Mouse (Mus musculus) kidney, embryonic 16.5 days (tissue): ENCODE measurements around the gene Prom2. TPM values are rescaled to one million over a fixed set of nuclear protein-coding genes. Genes with fewer than 3 reads are reported as not detected.

ENCODE experiments used
- ATAC-seq: fragments of 200-750 bp; cut with Nextera tagmentation; 2 replicates; pipeline ENCODE4 v1.8.0; 2017; ENCODE audit warnings: moderate TSS enrichment; ENCODE audit not compliant: low FRiP score, low TSS enrichment
- H3K27ac ChIP-seq: fragments of 300-500 bp; sonication (generic); 2 replicates; pipeline ENCODE4 v1.5.1; 2014; ENCODE audit warnings: low read length
- H3K27me3 ChIP-seq: fragments of 300-500 bp; sonication (generic); 2 replicates; pipeline ENCODE4 v1.6.1; 2014; ENCODE audit warnings: low read length, control low read depth, mixed read lengths; ENCODE audit not compliant: insufficient read depth
- H3K36me3 ChIP-seq: fragments of 300-500 bp; sonication (generic); 2 replicates; pipeline ENCODE4 v1.6.1; 2014; ENCODE audit warnings: low read length, control low read depth, mixed read lengths; ENCODE audit not compliant: insufficient read depth
- H3K4me1 ChIP-seq: fragments of 300-500 bp; sonication (generic); 2 replicates; pipeline ENCODE4 v1.6.1; 2014; ENCODE audit warnings: low read length, control low read depth, mixed read lengths; ENCODE audit not compliant: insufficient read depth
- H3K4me2 ChIP-seq: fragments of 300-500 bp; sonication (generic); replicated peaks from 2 replicates; pipeline ENCODE4 v1.6.1; 2014; ENCODE audit warnings: low read depth, low read length
- H3K4me3 ChIP-seq: fragments of 300-500 bp; sonication (generic); 2 replicates; pipeline ENCODE4 v1.5.1; 2014; ENCODE audit warnings: mild to moderate bottlenecking, low read length
- H3K9ac ChIP-seq: fragments of 300-500 bp; sonication (generic); replicated peaks from 2 replicates; pipeline ENCODE4 v1.6.1; 2014; ENCODE audit warnings: low read length
- H3K9me3 ChIP-seq: fragments of 300-500 bp; sonication (generic); 2 replicates; pipeline ENCODE4 v1.6.1; 2016; ENCODE audit warnings: low read length, control low read depth
- WGBS: fragments of 180-500 bp; shearing (Covaris S2); extraction: QIAGEN DNeasy Blood & Tissue Kit; methylation state at CpG from one replicate; pipeline ENCODE4 v1.1.7; 2014; 5-methylcytosine and 5-hydroxymethylcytosine counted together
- polyA plus RNA-seq: library from polyadenylated mRNA; unstranded; fragments of >200 nt; fragmentation: Nextera tagmentation; extraction: Ambion mirVana; gene quantifications from 2 replicates; pipeline ENCODE4 v1.2.1, GENCODE M21; 2015

The Prom2 gene
- polyA plus RNA-seq, 1 experiment from 2014 or later: 2.7 TPM

DNA sequence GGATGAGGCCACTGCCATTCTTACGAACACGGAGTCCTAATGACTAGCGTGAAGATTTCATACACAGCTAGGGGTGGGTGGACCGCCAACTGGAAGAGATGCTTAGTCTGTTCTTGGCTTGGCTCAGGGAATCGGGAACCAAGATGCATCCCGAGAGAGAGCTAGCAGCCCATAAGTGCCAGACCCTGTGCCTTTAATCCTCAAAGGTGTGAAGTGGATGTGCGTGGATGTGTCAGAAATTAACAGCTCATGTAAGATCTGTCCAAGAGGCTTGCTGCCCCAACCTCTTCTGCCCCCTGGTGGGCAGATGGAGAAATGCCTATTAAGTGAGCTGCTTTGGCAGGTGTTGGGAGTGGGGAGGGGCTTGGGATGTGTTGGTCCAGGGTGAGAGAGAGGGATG lies 40.2 kb downstream of the Prom2 start:
- no peak overlapping the region for H3K27ac ChIP-seq
- H3K4me1 ChIP-seq: no peaks in the 10 kb centered on the region
- no peak overlapping the region for H3K9ac ChIP-seq
- 53% methylated on average over 7 of the region's 7 CpGs for WGBS
- H3K36me3 ChIP-seq: no peaks in the 10 kb centered on the region
- no peak for ATAC-seq
- H3K27me3 ChIP-seq: no peaks in the 10 kb centered on the region
- H3K4me3 ChIP-seq: no peak overlapping the region
- no peak overlapping the region for H3K4me2 ChIP-seq
- H3K9me3 ChIP-seq: no peaks in the 10 kb centered on the region

DNA sequence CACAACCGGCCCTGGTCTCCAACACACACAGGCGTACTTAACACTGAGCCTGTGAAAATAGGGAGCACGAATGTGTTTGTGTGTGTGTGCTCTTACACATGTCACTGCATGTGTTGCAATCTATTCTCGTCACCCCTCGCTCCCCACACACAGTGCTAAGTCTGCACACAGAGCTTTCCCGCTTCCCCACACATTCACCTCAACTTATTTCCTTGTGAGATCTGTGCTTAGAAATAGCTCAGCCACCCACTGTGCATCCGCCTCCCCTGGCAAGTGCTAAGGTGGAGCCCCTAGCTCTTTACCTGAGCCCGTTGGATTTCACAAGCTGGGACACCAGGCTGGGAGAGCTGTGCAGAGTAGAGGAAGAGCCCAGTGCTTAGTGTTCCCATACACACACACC lies 42.5 kb downstream of the Prom2 start:
- Histone ChIP-seq H3K4me1 (no peaks in the 10 kb centered on the region), H3K27me3 (no peaks in the 10 kb centered on the region), H3K9ac (no peak overlapping the region), H3K4me3 (no peak overlapping the region), H3K4me2 (no peak overlapping the region), H3K27ac (no peak overlapping the region), H3K36me3 (no peaks in the 10 kb centered on the region), H3K9me3 (no peaks in the 10 kb centered on the region)
- no peak for ATAC-seq
- WGBS: 83% methylated on average over 8 of the region's 8 CpGs

- 57% methylated on average over 1 of the region's 1 CpGs for WGBS
- Histone ChIP-seq H3K27me3 (no peaks in the 10 kb centered on the region), H3K4me3 (no peak overlapping the region), H3K27ac (no peak overlapping the region), H3K9me3 (no peaks in the 10 kb centered on the region), H3K36me3 (no peaks in the 10 kb centered on the region), H3K4me2 (no peak overlapping the region), H3K9ac (no peak overlapping the region), H3K4me1 (no peaks in the 10 kb centered on the region)
- ATAC-seq: no peak
Measured at GRCm38 (mm10) chr2:127496321-127496720, 44.9 kb downstream of the Prom2 start.

DNA sequence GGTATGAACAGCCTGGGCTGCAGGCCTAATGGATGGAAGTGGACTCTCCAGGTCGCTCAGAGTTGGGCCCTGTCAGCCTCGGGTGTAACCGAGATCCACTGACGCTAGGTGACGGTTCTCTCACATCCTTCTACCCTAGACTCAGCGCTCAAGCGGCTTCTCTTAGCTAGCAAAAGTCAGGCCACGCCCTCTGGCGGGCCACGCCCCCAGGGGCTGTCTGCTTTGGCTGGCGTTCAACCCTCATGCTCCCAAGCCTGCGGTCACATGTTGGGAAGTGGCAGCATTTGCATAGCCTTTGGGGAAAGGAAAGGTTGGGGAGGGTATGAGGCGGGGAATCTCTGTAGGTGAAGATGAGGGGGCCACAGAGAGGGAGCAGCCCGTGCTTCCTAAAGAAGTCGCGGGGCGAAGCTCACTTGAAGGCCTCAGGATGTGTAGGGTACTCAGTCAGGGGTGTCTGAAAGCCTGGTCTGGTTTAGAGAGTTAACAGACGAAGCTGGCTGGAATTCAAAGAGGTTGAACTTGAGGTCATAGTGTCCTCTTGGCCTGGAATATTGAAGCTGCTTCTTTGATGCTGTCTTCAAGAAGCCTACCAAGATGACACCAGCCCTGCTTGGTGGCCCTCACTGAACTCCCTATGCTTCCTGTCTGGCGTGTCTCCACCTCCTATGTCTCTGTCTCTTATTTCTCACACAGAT lies 56.6 kb downstream of the Prom2 start:
- H3K27ac ChIP-seq: no peak overlapping the region
- H3K4me1 ChIP-seq: peaks cover 34% of the 10 kb centered on the region
- no peaks in the 10 kb centered on the region for H3K36me3 ChIP-seq
- peak overlapping the region; percentile 55 for H3K4me2 ChIP-seq
- WGBS: 8% methylated on average over 19 of the region's 19 CpGs
- H3K27me3 ChIP-seq: peaks cover 58% of the 10 kb centered on the region
- 0 out of 2 replicates have a peak overlapping the region, but pooled peaks have one; percentile 31 for H3K9ac ChIP-seq
- H3K4me3 ChIP-seq: peak overlapping the region; percentile 30
- no peaks in the 10 kb centered on the region for H3K9me3 ChIP-seq
- peak; percentile 56 for ATAC-seq

GRCm38 (mm10) chr2:127483001-127483400 lies 58.3 kb downstream of the Prom2 start:
- H3K36me3 ChIP-seq: no peaks in the 10 kb centered on the region
- H3K4me3 ChIP-seq: peak overlapping the region; percentile 66
- H3K9ac ChIP-seq: peak overlapping the region; percentile 65
- no peaks in the 10 kb centered on the region for H3K9me3 ChIP-seq
- H3K27me3 ChIP-seq: peaks cover 58% of the 10 kb centered on the region
- H3K4me2 ChIP-seq: peak overlapping the region; percentile 95
- peaks cover 34% of the 10 kb centered on the region for H3K4me1 ChIP-seq
- peak; percentile 30; the same call in 1 of the 2 replicates for ATAC-seq
- under 1% methylated on average over 21 of the region's 21 CpGs for WGBS
- H3K27ac ChIP-seq: peak overlapping the region; percentile 13; the same call in 1 of the 2 replicates

- no peaks in the 10 kb centered on the region for H3K36me3 ChIP-seq
- H3K9ac ChIP-seq: peak overlapping the region; percentile 65
- H3K27ac ChIP-seq: peak overlapping the region; percentile 13; the same call in 1 of the 2 replicates
- peaks cover 58% of the 10 kb centered on the region for H3K27me3 ChIP-seq
- peak overlapping the region; percentile 66 for H3K4me3 ChIP-seq
- 1% methylated on average over 19 of the region's 21 CpGs for WGBS
- H3K4me1 ChIP-seq: peaks cover 34% of the 10 kb centered on the region
- peak overlapping the region; percentile 95 for H3K4me2 ChIP-seq
- H3K9me3 ChIP-seq: no peaks in the 10 kb centered on the region
- ATAC-seq: peak; percentile 92
Measured at GRCm38 (mm10) chr2:127482533-127482911, 58.7 kb downstream of the Prom2 start.

DNA sequence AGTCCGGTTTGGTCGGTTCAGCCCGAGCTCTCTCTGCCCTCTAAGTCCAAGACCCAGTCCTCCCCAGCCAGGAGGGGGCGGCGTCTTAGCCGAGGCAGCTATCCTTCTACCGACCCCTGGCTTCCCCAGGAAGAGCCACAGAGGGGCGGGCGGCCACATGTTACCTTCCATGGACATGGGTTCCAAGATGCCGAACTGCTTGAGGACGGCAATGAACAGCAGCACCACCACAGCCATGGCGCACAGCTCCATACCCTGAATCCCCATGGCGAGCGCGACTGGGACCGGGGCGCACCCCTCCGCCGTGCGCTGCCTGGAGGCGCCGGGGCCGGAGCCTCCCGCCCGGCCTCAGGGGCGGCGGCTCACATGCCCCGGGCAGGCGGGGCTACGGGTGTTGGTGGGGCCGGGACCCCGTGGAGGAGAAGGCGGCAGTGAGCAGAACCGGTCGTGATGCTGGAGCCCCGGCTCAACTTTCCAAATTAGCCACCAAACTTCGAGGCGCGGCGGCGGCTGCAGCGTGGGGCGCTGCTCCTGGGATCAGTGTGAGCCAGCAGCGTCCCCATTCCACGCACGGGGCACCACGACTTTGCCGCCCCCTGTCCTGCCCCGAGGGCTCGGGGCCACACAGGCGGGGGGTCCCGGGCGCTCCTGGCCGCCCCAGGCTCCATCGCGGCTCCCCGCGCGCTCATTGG lies 59.3 kb downstream of the Prom2 start:
- peak overlapping the region; percentile 95 for H3K4me2 ChIP-seq
- peak; percentile 44 for ATAC-seq
- no peaks in the 10 kb centered on the region for H3K9me3 ChIP-seq
- under 1% methylated on average over 56 of the region's 59 CpGs for WGBS
- H3K9ac ChIP-seq: peak overlapping the region; percentile 65
- H3K4me3 ChIP-seq: peak overlapping the region; percentile 66
- H3K27me3 ChIP-seq: peaks cover 58% of the 10 kb centered on the region
- H3K27ac ChIP-seq: no peak overlapping the region
- H3K36me3 ChIP-seq: no peaks in the 10 kb centered on the region
- peaks cover 34% of the 10 kb centered on the region for H3K4me1 ChIP-seq

GRCm38 (mm10) chr2:127479763-127480162 lies 61.5 kb downstream of the Prom2 start:
- Histone ChIP-seq H3K4me2 (no peak overlapping the region), H3K4me3 (no peak overlapping the region), H3K9me3 (no peaks in the 10 kb centered on the region), H3K36me3 (no peaks in the 10 kb centered on the region), H3K27ac (no peak overlapping the region), H3K9ac (no peak overlapping the region), H3K4me1 (peaks cover 30% of the 10 kb centered on the region), H3K27me3 (peaks cover 51% of the 10 kb centered on the region)
- WGBS: 61% methylated on average over 10 of the region's 10 CpGs
- no peak for ATAC-seq

GRCm38 (mm10) chr2:127479210-127479609 lies 62.1 kb downstream of the Prom2 start:
- no peak overlapping the region for H3K27ac ChIP-seq
- no peak overlapping the region for H3K4me3 ChIP-seq
- no peaks in the 10 kb centered on the region for H3K36me3 ChIP-seq
- 58% methylated on average over 4 of the region's 4 CpGs for WGBS
- H3K9me3 ChIP-seq: no peaks in the 10 kb centered on the region
- H3K4me1 ChIP-seq: peaks cover 24% of the 10 kb centered on the region
- ATAC-seq: no peak
- H3K9ac ChIP-seq: no peak overlapping the region
- H3K4me2 ChIP-seq: no peak overlapping the region
- H3K27me3 ChIP-seq: peaks cover 46% of the 10 kb centered on the region
